Mouse (Mus musculus) bone marrow, adult 2 months (tissue): ENCODE data around the gene 4930452B06Rik.

Experiments
- CTCF ChIP-seq: fragments of 200-500 bp; IDR thresholded peaks from 2 replicates; pipeline ENCODE4 v1.5.1; 2011; ENCODE audit warnings: low read length, control low read depth; ENCODE audit not compliant: control insufficient read depth, insufficient read depth
- POLR2A ChIP-seq: fragments of 200-500 bp; IDR thresholded peaks from 2 replicates; pipeline ENCODE4 v1.6.1; 2011; ENCODE audit warnings: low read depth, mild to moderate bottlenecking, control low read depth, low read length, borderline replicate concordance; ENCODE audit not compliant: control insufficient read depth

- TF ChIP-seq POLR2A, result no peak
- no peak for TF ChIP-seq CTCF
These were observed 22.4 kb upstream of the 4930452B06Rik start for GRCm38 (mm10) chr14:8688462-8688861.
